Mouse (Mus musculus): Measurements from ENCODE around the gene Ppp1r12b. TPM values are rescaled to one million over a fixed set of nuclear protein-coding genes. Genes with fewer than 3 reads are reported as not detected.
A peak's percentile ranks its signal among the peaks of the same experiment; 100 is the strongest.

Ppp1r12b gene
- polyA plus RNA-seq, 1 experiment from 2014 or later = 4.8 TPM

GRCm38 (mm10) chr1:134708801-134709385, 246.8 kb downstream of the Ppp1r12b start:
- no peak overlapping the region for H3K27ac ChIP-seq
- H3K4me1 ChIP-seq = peaks cover 21% of the 10 kb centered on the region; the same call in 1 of the 2 replicates
- ATAC-seq = no peak
- H3K4me3 ChIP-seq = peak overlapping the region; percentile 42
- WGBS (ENCODE audit: insufficient replicate concordance) = under 1% methylated on average over 46 of the region's 46 CpGs
- H3K4me2 ChIP-seq = peak overlapping the region; percentile 68
- no peaks in the 10 kb centered on the region for H3K36me3 ChIP-seq
- H3K27me3 ChIP-seq (replicated peaks) = peaks cover 94% of the 10 kb centered on the region
- no peaks in the 10 kb centered on the region for H3K9me3 ChIP-seq (replicated peaks)
- no peak overlapping the region for H3K9ac ChIP-seq

- Histone ChIP-seq H3K4me3 (no peak overlapping the region; the same call in 1 of the 2 replicates), H3K27me3 (replicated peaks) (peaks cover 94% of the 10 kb centered on the region), H3K36me3 (no peaks in the 10 kb centered on the region), H3K9ac (no peak overlapping the region), H3K9me3 (replicated peaks) (no peaks in the 10 kb centered on the region), H3K4me2 (peak overlapping the region; percentile 68), H3K27ac (no peak overlapping the region), H3K4me1 (peaks cover 26% of the 10 kb centered on the region; the same call in 1 of the 2 replicates)
- 11% methylated on average over 8 of the region's 8 CpGs for WGBS (ENCODE audit: insufficient replicate concordance)
- ATAC-seq = no peak
Observed at GRCm38 (mm10) chr1:134708274-134708673, 247.5 kb downstream of the Ppp1r12b start.

DNA sequence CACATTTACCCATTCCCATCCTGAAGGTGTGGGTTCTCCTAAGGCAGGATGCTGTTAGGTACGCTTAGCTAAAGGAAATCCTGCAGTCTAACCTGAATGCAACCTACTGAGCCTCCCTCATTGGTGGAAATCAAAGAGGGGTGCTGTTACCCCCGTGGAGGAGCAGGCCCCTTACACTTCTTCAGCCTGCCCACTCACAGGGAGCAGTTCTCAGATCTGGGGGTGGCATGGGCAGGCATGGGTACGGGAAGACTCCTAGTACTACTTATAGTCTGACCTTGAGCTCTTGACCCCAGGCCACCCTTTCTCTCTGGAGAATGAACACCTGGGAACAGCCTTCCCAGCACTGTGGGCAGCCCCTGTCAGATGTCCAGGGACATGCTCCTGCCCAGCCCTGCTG, 248.2 kb downstream of the Ppp1r12b start:
- Histone ChIP-seq H3K27me3 (replicated peaks) (peaks cover 88% of the 10 kb centered on the region), H3K4me1 (peaks cover 31% of the 10 kb centered on the region; the same call in 1 of the 2 replicates), H3K36me3 (no peaks in the 10 kb centered on the region), H3K4me3 (no peak overlapping the region), H3K27ac (no peak overlapping the region), H3K9me3 (replicated peaks) (no peaks in the 10 kb centered on the region), H3K9ac (no peak overlapping the region), H3K4me2 (no peak overlapping the region)
- WGBS (ENCODE audit: insufficient replicate concordance) = 65% methylated on average over 3 of the region's 3 CpGs
- ATAC-seq = no peak

GRCm38 (mm10) chr1:134706549-134706948, 249.2 kb downstream of the Ppp1r12b start:
- no peaks in the 10 kb centered on the region for H3K36me3 ChIP-seq
- 52% methylated on average over 2 of the region's 2 CpGs for WGBS (ENCODE audit: insufficient replicate concordance)
- no peaks in the 10 kb centered on the region for H3K9me3 ChIP-seq (replicated peaks)
- ATAC-seq = no peak
- H3K4me1 ChIP-seq = peaks cover 32% of the 10 kb centered on the region; the same call in 1 of the 2 replicates
- H3K27ac ChIP-seq = no peak overlapping the region
- no peak overlapping the region for H3K4me2 ChIP-seq
- H3K4me3 ChIP-seq = no peak overlapping the region
- H3K27me3 ChIP-seq (replicated peaks) = peaks cover 80% of the 10 kb centered on the region
- H3K9ac ChIP-seq = no peak overlapping the region

Small RNAs within 50 kb of the gene (microRNA-seq; reads per million reads assigned to microRNA genes)
- not detected for gene Gm22232

Other genes starting within 250 kb of the Ppp1r12b start
- 42.6 and 43.9 TPM in 2 replicates for gene Ube2t, start 6.6 kb upstream of the Ppp1r12b start, polyA plus RNA-seq (2016; fragmentation: Nextera tagmentation; extraction: Ambion mirVana)
- gene Lgr6, start 149.3 kb upstream of the Ppp1r12b start, polyA plus RNA-seq (2016; fragmentation: Nextera tagmentation; extraction: Ambion mirVana) = 0.30 and 0.36 TPM in 2 replicates
- gene Ptpn7, start 176.8 kb upstream of the Ppp1r12b start, polyA plus RNA-seq (2016; fragmentation: Nextera tagmentation; extraction: Ambion mirVana) = 24.7 and 25.9 TPM in 2 replicates
- 15.5 and 15.8 TPM in 2 replicates for gene Arl8a, start 190.9 kb upstream of the Ppp1r12b start, polyA plus RNA-seq (2016; fragmentation: Nextera tagmentation; extraction: Ambion mirVana)
- gene Gpr37l1, start 211.7 kb upstream of the Ppp1r12b start, polyA plus RNA-seq (2016; fragmentation: Nextera tagmentation; extraction: Ambion mirVana) = not detected in 2 replicates